Mouse (Mus musculus) activated CD4-positive, CD25-positive, alpha-beta regulatory T cell, adult 4 months (primary cell): ENCODE results near the gene Eftud2. TPM values are rescaled to one million over a fixed set of nuclear protein-coding genes. Genes with fewer than 3 reads are reported as not detected.

Experiments
- ATAC-seq: one replicate; pipeline ENCODE4 v1.8.0; 2017
- polyA plus RNA-seq, 2 experiments: library from polyadenylated mRNA; unstranded; fragments of 100-300 nt; shearing (Covaris generic); gene quantifications; one replicate each; pipeline ENCODE4 v1.2.1; 2017

The Eftud2 gene
- polyA plus RNA-seq, 2 experiments from 2014 or later: 97.6 to 127 TPM

DNA sequence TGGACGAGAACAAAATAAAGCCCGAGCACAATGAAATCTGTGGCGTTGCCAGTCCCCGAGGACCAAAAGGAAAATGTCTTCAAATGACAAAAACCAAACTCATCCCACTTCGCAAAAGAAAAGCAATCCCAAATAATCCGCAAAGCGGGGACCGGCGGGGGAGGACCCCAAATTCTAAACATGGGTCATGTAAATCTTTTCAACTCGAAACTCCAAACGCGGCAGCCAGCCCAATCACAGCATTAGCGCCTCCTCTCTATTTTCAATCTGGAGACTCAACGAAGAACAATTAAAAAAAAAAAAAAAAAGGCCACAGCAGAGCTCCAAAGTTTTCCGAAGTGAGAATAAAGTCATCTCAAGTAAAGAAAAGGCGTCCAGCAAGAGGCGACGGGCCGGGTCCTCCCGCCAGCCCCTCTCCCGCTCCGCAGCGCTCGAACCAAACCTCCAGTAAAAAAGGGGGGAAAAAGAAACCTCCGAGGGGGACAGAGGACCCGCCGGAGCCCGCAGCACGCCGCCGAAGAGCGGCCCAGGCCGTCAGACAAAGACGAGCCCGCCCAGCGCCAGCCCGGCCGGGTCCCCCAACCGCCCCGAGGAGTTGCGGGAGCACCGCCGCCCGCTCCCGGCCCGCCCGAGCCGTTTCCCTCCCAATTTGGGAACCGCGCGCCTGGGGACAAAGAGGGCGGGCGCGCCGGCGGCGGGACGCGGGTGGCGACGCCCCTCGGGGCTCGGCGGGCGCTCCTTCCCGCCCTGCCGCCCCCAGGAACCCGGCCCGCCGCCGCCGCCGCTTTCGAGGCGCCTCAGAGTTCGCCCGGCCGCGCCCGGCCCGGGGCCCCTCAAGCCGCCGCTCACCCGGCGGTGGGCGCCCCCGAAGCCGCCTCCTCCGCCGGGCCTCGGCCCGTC lies 62.4 kb downstream of the Eftud2 start:
- ATAC-seq: no peak

DNA sequence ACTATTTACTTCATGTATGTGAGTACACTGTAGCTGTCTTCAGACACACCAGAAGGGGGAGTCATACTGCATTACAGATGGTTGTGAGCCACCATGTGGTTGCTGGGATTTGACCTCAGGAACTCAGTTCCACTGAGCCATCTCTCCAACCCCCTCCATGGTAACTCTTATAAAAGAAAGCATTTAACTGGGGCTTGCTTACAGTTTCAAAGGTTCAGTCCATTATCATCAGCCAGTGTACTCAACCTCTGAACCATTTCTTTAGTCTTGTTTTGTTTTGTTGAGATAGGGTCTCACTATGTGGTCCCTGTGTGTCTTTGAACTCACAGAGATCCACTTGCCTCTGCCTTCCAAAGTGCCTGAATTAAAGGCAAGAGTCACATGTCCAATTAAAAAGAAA lies 65.9 kb downstream of the Eftud2 start:
- no peak for ATAC-seq

DNA sequence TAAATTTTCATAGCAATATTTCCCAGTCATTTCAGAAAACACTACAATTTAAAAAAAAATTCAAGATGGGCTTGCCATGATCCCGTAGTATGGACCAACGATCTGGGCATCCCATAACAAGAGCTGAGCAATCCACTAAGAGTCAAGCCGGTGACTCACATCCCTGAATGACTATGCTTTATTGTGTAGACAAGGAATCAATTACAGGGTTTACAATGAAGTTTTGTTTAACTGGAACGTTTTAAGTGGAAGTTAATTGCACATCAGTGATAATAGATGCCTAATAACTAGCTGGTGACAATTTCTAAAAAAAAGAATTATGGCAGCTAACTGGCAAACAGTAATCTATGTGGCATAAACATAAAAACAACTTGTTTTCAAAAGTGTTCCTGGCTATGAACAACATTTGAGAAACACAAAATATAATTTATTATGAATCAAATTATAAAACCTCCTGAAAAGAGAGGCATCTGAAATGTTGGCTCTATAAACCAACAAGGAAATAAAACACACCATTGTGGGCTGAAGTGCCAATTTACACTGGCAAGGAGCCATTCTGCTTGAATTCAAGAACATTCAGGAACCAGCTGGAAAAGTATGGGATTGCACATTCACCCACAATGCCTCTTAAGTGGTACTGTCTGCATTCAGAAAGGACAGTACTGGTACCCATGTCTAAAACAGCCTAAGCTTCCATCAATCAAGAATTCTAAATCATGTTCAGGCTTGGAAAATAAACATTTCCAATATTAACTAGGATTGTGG lies 69.9 kb downstream of the Eftud2 start:
- no peak for ATAC-seq

DNA sequence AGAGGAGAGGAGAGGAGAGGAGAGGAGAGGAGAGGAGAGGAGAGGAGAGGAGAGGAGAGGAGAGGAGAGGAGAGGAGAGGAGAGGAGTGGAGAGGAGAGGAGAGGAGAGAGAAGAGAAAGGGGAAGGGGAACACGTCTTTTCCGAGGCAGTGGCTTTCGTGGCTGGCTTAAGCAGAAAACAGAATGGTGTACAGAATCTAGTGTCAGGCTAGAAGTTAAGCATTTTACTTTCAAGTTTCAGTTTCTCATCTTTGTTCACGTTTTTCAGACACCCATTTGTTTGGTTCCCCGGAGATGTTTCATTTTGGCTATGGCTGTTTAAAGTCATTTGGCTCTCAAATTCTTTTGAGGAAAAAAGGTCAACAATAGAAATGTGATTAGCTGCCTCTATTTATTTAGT lies 72.5 kb downstream of the Eftud2 start:
- ATAC-seq: no peak

DNA sequence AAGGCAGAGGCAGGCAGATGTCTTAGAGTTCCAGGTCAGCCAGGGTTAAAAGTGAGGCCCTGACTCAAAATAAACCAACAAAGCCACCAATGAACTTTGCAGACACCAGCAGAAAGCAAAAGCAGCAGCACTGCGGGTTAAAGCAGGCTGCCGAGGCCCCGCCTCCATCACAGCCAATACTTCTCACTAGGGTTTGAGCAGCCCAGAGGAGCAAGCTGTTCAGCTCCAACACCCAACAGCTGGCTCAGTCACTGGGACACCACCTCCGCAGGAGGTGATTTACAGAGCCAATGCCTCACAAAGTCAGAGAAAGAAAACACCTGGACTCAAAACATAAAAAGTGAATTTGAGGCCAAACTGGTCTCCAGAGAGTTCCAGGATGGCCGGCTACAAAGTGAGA lies 77.3 kb downstream of the Eftud2 start:
- ATAC-seq: no peak

DNA sequence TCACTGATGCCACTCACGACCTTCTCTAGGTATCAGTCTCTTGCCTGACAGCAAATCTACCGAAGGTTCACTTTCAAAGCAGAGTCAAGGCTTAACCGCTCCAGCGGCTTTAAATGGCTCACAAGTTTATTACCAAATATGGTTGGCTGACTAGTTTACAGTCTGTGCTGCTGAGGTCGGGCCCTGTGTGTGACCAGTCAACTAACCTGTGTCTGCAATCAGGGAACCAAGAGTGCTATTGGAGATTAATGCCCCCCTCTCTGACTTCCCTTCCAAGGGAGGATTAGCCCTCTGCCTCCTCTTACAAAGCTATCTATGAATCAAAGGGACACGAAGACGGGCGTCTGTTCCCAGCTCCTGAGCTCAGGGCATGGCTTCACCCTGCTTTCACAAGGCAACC lies 86.6 kb downstream of the Eftud2 start:
- no peak for ATAC-seq

DNA sequence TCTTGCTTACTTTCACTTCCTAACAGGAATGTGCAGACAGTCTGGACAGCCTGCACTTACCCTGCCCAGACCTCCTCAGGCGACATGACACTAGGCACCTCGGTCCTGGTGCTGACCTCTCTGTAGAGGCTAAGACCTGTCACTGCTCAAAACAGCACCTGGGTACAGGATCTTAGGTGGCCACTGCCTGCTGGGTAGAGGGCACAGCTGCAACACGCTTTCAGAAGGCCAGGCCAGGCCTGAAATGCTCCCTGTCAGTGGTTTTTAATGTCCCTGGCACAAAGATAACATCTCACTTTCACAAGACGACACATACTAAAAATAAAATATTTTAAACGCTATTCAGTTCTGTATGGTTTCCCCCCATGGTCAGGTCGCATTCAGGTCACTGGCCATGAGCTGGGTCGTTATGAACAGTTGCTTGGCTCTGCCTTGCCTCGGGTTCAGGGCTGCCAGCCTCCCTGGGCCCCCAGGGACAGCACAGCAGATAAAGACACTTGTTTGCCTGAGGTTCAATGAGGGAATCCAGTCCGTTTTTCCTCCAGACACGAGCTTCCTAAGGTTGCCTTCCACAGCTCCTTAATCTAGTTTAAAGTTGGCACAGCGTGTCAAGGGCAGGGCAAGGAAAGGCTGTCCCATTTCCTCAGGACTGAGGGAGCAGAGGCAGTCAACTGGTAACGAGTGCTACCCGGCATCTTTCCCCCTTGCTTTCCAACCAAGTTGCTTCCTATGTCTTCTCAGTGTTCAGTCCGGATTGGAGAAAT lies 88.9 kb downstream of the Eftud2 start:
- no peak for ATAC-seq

Other genes with a start within 250 kb of the Eftud2 start
- gene Meioc, start 217.3 kb downstream of the Eftud2 start, polyA plus RNA-seq: not detected
- gene Ccdc43, start 183.2 kb downstream of the Eftud2 start, polyA plus RNA-seq: 10 to 100 TPM; 36.5 to 37.9 TPM
- not detected for gene Adam11, start 119.5 kb downstream of the Eftud2 start, polyA plus RNA-seq
- gene Gjc1, start 61.3 kb downstream of the Eftud2 start, polyA plus RNA-seq: under 1 TPM in 1 of 2 experiments, not detected in 1; 0.15 TPM
- not detected for gene Higd1b, start 45.1 kb downstream of the Eftud2 start, polyA plus RNA-seq
- gene Ccdc103, start 219 bp upstream of the Eftud2 start, polyA plus RNA-seq: under 1 TPM in 1 of 2 experiments, not detected in 1; 0.29 TPM
- not detected for gene Fam187a, start 4.2 kb upstream of the Eftud2 start, polyA plus RNA-seq
- gene Gfap, start 19.9 kb upstream of the Eftud2 start, polyA plus RNA-seq: not detected
- gene Kif18b, start 44.1 kb upstream of the Eftud2 start, polyA plus RNA-seq: 1 to 10 TPM; 1.6 to 1.9 TPM
- not detected for gene C1ql1, start 65.7 kb upstream of the Eftud2 start, polyA plus RNA-seq
- gene Nmt1, start 147.2 kb upstream of the Eftud2 start, polyA plus RNA-seq: 10 to 100 TPM; 62.2 to 99.9 TPM
- 10 to 100 TPM; 23.5 to 25.6 TPM for gene Dcakd, start 147.3 kb upstream of the Eftud2 start, polyA plus RNA-seq
- under 1 TPM in 1 of 2 experiments, not detected in 1; 0.20 TPM for gene Plcd3, start 220.7 kb upstream of the Eftud2 start, polyA plus RNA-seq
- gene Acbd4, start 220.7 kb upstream of the Eftud2 start, polyA plus RNA-seq: 10 to 100 TPM; 18.4 to 24.0 TPM
- 1 to 10 TPM; 3.4 TPM for gene Hexim1, start 235.2 kb upstream of the Eftud2 start, polyA plus RNA-seq